Mouse (Mus musculus) heart, embryonic 15.5 days (tissue): ENCODE results near the gene Tma16. TPM values are rescaled to one million over a fixed set of nuclear protein-coding genes. Genes with fewer than 3 reads are reported as not detected.

Source experiments
- polyA plus RNA-seq: library from polyadenylated mRNA; unstranded; fragments of >200 nt; fragmentation: Nextera tagmentation; extraction: Ambion mirVana; gene quantifications from 2 replicates; pipeline ENCODE4 v1.2.1, GENCODE M21; 2015

Gene Tma16
- polyA plus RNA-seq, 1 experiment from 2014 or later = 6.9 TPM

Other genes starting within 250 kb of the Tma16 start
- not detected in 2 replicates for gene Tktl2, start 25.2 kb upstream of the Tma16 start, polyA plus RNA-seq
- gene Npy5r, start 201.6 kb upstream of the Tma16 start, polyA plus RNA-seq = not detected in 2 replicates
- 2.4 and 3.2 TPM in 2 replicates for gene Npy1r, start 210.7 kb upstream of the Tma16 start, polyA plus RNA-seq